Mouse (Mus musculus): ENCODE results near the gene Olfr710. TPM values are rescaled to one million over a fixed set of nuclear protein-coding genes. Genes with fewer than 3 reads are reported as not detected.

Gene Olfr710
- polyA plus RNA-seq (2017; shearing (Covaris generic)), result not detected

GRCm38 (mm10) chr7:106948212-106948611 is at the start of gene Olfr710:
Olfr710 (minus strand) TSS chr7:106948312.

GRCm38 (mm10) chr7:106975353-106975752 is 27.2 kb upstream of the Olfr710 start, which contains the start of gene Olfr711:
Olfr711 (minus strand) TSS chr7:106975453.

GRCm38 (mm10) chr7:106963837-106964236 is 15.7 kb upstream of the Olfr710 start, which contains the start of gene Olfr6:
Olfr6 (minus strand) TSS chr7:106963937.

GRCm38 (mm10) chr7:106932119-106932518 is 16.0 kb downstream of the Olfr710 start, which contains the start of gene Olfr709-ps1:
Olfr709-ps1 (minus strand) TSS chr7:106932219.

GRCm38 (mm10) chr7:106907676-106908075 is 40.4 kb downstream of the Olfr710 start, which contains the start of gene Olfr1532-ps1:
Olfr1532-ps1 (plus strand) TSS chr7:106908001.

GRCm38 (mm10) chr7:106901141-106901540 is 47.0 kb downstream of the Olfr710 start, which contains the start of gene Olfr707:
Olfr707 (minus strand) TSS chr7:106901241.

Other genes starting within 250 kb of the Olfr710 start
- gene Olfr695, start 231.9 kb downstream of the Olfr710 start, polyA plus RNA-seq (2017; shearing (Covaris generic)), result not detected
- gene Olfr697, start 205.9 kb downstream of the Olfr710 start, polyA plus RNA-seq (2017; shearing (Covaris generic)), result not detected
- gene Olfr698, start 192.9 kb downstream of the Olfr710 start, polyA plus RNA-seq (2017; shearing (Covaris generic)), result not detected
- gene Olfr699, start 155.1 kb downstream of the Olfr710 start, polyA plus RNA-seq (2017; shearing (Covaris generic)), result not detected
- not detected for gene Olfr700, start 139.5 kb downstream of the Olfr710 start, polyA plus RNA-seq (2017; shearing (Covaris generic))
- not detected for gene Olfr701, start 134.2 kb downstream of the Olfr710 start, polyA plus RNA-seq (2017; shearing (Covaris generic))
- not detected for gene Olfr702, start 114.4 kb downstream of the Olfr710 start, polyA plus RNA-seq (2017; shearing (Covaris generic))
- gene Olfr703, start 105.0 kb downstream of the Olfr710 start, polyA plus RNA-seq (2017; shearing (Covaris generic)), result not detected
- gene Olfr704, start 85.1 kb downstream of the Olfr710 start, polyA plus RNA-seq (2017; shearing (Covaris generic)), result not detected
- gene Olfr705, start 71.4 kb downstream of the Olfr710 start, polyA plus RNA-seq (2017; shearing (Covaris generic)), result not detected
- gene Olfr706, start 60.1 kb downstream of the Olfr710 start, polyA plus RNA-seq (2017; shearing (Covaris generic)), result not detected
- gene Olfr707, start 47.1 kb downstream of the Olfr710 start, polyA plus RNA-seq (2017; shearing (Covaris generic)), result not detected
- not detected for gene Olfr1532-ps1, start 40.3 kb downstream of the Olfr710 start, polyA plus RNA-seq (2017; shearing (Covaris generic))
- gene Olfr709-ps1, start 16.1 kb downstream of the Olfr710 start, polyA plus RNA-seq (2017; shearing (Covaris generic)), result not detected
- not detected for gene Olfr6, start 15.6 kb upstream of the Olfr710 start, polyA plus RNA-seq (2017; shearing (Covaris generic))
- gene Olfr711, start 27.1 kb upstream of the Olfr710 start, polyA plus RNA-seq (2017; shearing (Covaris generic)), result not detected
- not detected for gene Olfr2, start 57.8 kb upstream of the Olfr710 start, polyA plus RNA-seq (2017; shearing (Covaris generic))
- gene Olfr713, start 82.9 kb upstream of the Olfr710 start, polyA plus RNA-seq (2017; shearing (Covaris generic)), result not detected
- not detected for gene Olfr714, start 122.7 kb upstream of the Olfr710 start, polyA plus RNA-seq (2017; shearing (Covaris generic))
- not detected for gene Olfr17, start 144.9 kb upstream of the Olfr710 start, polyA plus RNA-seq (2017; shearing (Covaris generic))
- 0.14 TPM for gene Olfr715b, start 162.1 kb upstream of the Olfr710 start, polyA plus RNA-seq (2017; shearing (Covaris generic))
- not detected for gene Olfr715, start 182.8 kb upstream of the Olfr710 start, polyA plus RNA-seq (2017; shearing (Covaris generic))
- not detected for gene Olfr716, start 190.0 kb upstream of the Olfr710 start, polyA plus RNA-seq (2017; shearing (Covaris generic))
- not detected for gene Nlrp14, start 218.7 kb upstream of the Olfr710 start, polyA plus RNA-seq (2017; shearing (Covaris generic))